Mouse (Mus musculus) T-cell, adult 66 days (primary cell): Measurements from ENCODE around the gene Zbtb6. TPM values are rescaled to one million over a fixed set of nuclear protein-coding genes. Genes with fewer than 3 reads are reported as not detected.

Source experiments
- total RNA-seq, 2 experiments: library from RNA; stranded (reverse); gene quantifications; 3 replicates in 1 of 2; 4 replicates in 1 of 2; pipeline ENCODE4 v1.2.4; 2023

The Zbtb6 gene
- 10 to 100 TPM; 16.2 to 17.2 TPM for total RNA-seq

DNA sequence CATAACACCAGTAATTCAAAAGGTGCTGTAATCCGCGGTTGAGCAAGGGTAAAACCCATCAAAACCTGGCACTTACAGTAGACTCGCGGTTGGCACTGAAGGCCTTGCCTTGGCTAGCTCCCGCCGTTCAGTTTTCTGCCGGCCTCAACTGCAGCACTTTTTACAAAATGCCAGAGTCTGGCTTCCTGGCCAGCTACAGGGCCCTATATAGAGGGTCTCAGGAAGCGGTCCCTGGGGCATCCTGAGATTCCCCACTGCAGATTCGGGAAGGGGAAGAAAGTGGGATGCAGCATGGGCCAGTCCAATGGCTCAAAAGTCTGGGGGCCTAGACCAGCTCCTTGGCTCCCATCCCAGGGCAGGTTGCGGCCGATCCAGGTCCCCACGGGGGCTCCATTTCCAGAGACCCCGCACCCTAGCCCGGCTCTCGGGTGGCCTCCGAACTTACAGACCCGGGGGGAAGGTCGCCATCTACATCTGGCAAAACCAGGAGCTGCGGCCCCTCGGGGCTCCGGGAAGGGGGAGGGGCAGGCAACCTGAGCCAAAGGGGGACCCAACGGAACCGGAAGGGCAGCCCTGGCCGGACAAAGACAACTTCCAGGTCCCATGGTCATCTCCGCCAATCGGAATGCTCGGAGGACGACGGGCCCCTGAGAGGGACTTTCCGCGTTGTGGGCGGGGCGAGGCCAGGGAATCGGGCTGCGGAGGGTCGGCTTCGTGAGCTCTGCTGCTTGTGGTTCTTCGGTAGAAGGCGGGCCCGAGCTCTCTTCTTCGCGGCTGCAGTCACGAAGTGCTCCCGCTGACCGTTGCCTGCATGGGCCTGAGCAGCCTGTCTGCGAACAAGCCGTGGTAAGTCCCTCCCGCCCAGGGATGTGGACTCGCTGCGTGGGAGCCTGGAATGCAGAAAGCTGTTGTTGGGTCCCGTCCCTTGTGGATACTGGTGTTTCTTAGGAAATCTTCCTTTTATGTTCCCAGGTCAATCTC lies at the start of gene Zbtb6, which contains the start of the genes Zbtb26 and Rabgap1:
Zbtb6 (minus strand) TSS at position 561 of the 981 bp plus-strand sequence.
Zbtb26 (minus strand) TSS at position 525 of the 981 bp plus-strand sequence.
Rabgap1 (plus strand) TSS at position 669 of the 981 bp plus-strand sequence.

GRCm38 (mm10) chr2:37422306-37423304 lies 20.4 kb downstream of the Zbtb6 start, which contains the start of gene Rc3h2:
Rc3h2 (minus strand) TSS chr2:37422903.

Other genes starting within 250 kb of the Zbtb6 start
- gene Olfr366, start 231.6 kb downstream of the Zbtb6 start, total RNA-seq = not detected
- not detected for gene Olfr368, start 116.7 kb downstream of the Zbtb6 start, total RNA-seq
- 10 to 100 TPM; 24.8 to 26.2 TPM for gene Pdcl, start 83.8 kb downstream of the Zbtb6 start, total RNA-seq
- 10 to 100 TPM; 61.8 to 63.5 TPM for gene Rc3h2, start 20.3 kb downstream of the Zbtb6 start, total RNA-seq
- gene Zbtb26, start within 50 bp of the Zbtb6 start, total RNA-seq = 1 to 10 TPM; 4.1 to 6.1 TPM
- gene Rabgap1, start 108 bp upstream of the Zbtb6 start, total RNA-seq = 10 to 100 TPM; 42.2 to 43.5 TPM
- 1 to 10 TPM; 4.9 to 5.8 TPM for gene Gpr21, start 73.2 kb upstream of the Zbtb6 start, total RNA-seq